Mouse (Mus musculus) stomach, embryonic 14.5 days (tissue): ENCODE measurements at regions not wholly inside any gene's neighbourhood (a gene's known extent, or its start where the extent isn't known, plus 50 kb on each side); places are given as distances from the start of the nearest gene placed in this dataset.

Experiments
- ATAC-seq: fragments of 200-750 bp; cut with Nextera tagmentation; 2 replicates; pipeline ENCODE4 v1.8.0; 2017; ENCODE audit warnings: low read depth, moderate TSS enrichment; ENCODE audit not compliant: insufficient number of reproducible peaks, insufficient read depth, low FRiP score
- H3K27ac ChIP-seq: fragments of 300-500 bp; sonication (generic); 2 replicates; pipeline ENCODE4 v1.5.1; 2014; ENCODE audit warnings: mild to moderate bottlenecking, low read length, moderate library complexity, mixed read lengths
- H3K27me3 ChIP-seq: fragments of 300-500 bp; sonication (generic); 2 replicates; pipeline ENCODE4 v1.6.1; 2014; ENCODE audit warnings: low read length, control low read depth, mixed read lengths; ENCODE audit not compliant: control insufficient read depth, insufficient read depth
- H3K36me3 ChIP-seq: fragments of 300-500 bp; sonication (generic); 2 replicates; pipeline ENCODE4 v1.6.1; 2014; ENCODE audit warnings: mild to moderate bottlenecking, control low read depth, low read length, moderate library complexity, mixed read lengths; ENCODE audit not compliant: control insufficient read depth, insufficient read depth
- H3K4me1 ChIP-seq: fragments of 300-500 bp; sonication (generic); 2 replicates; pipeline ENCODE4 v1.6.1; 2014; ENCODE audit warnings: low read length, control low read depth, mixed read lengths; ENCODE audit not compliant: control insufficient read depth, insufficient read depth
- H3K4me2 ChIP-seq: fragments of 300-500 bp; sonication (generic); replicated peaks from 2 replicates; pipeline ENCODE4 v1.6.1; 2014; ENCODE audit warnings: low read depth, low read length, control low read depth
- H3K4me3 ChIP-seq: fragments of 300-500 bp; sonication (generic); 2 replicates; pipeline ENCODE4 v1.5.1; 2014; ENCODE audit warnings: low read depth, low read length, control low read depth
- H3K9ac ChIP-seq: fragments of 300-500 bp; sonication (generic); replicated peaks from 2 replicates; pipeline ENCODE4 v1.6.1; 2014; ENCODE audit warnings: low read depth, mild to moderate bottlenecking, control low read depth, low read length, moderate library complexity, mixed read lengths
- H3K9me3 ChIP-seq: fragments of 300-500 bp; sonication (generic); 2 replicates; pipeline ENCODE4 v1.6.1; 2016; ENCODE audit warnings: low read depth, low read length, control low read depth; ENCODE audit not compliant: control insufficient read depth
- WGBS: fragments of 180-500 bp; shearing (Covaris S2); extraction: QIAGEN DNeasy Blood & Tissue Kit; methylation state at CpG from one replicate; pipeline ENCODE4 v1.1.7; 2014; 5-methylcytosine and 5-hydroxymethylcytosine counted together

- Histone ChIP-seq H3K4me3 (no peak overlapping the region), H3K9ac (no peak overlapping the region), H3K4me2 (no peak overlapping the region), H3K9me3 (no peaks in the 10 kb centered on the region), H3K36me3 (no peaks in the 10 kb centered on the region), H3K4me1 (no peaks in the 10 kb centered on the region), H3K27ac (no peak overlapping the region), H3K27me3 (no peaks in the 10 kb centered on the region)
- ATAC-seq, result no peak
- WGBS, result 60% methylated on average over 2 of the region's 2 CpGs
Observed at GRCm38 (mm10) chr13:30069397-30069796, 66.9 kb upstream of the Mboat1 start.

GRCm38 (mm10) chr13:30067581-30068375 is 68.5 kb upstream of the Mboat1 start:
- Histone ChIP-seq H3K4me1 (no peaks in the 10 kb centered on the region), H3K4me3 (no peak overlapping the region), H3K27me3 (no peaks in the 10 kb centered on the region), H3K9me3 (no peaks in the 10 kb centered on the region), H3K9ac (no peak overlapping the region), H3K27ac (no peak overlapping the region), H3K36me3 (no peaks in the 10 kb centered on the region), H3K4me2 (no peak overlapping the region)
- ATAC-seq, result no peak
- 45% methylated on average over 6 of the region's 6 CpGs for WGBS

- Histone ChIP-seq H3K9me3 (no peaks in the 10 kb centered on the region), H3K27ac (no peak overlapping the region), H3K9ac (no peak overlapping the region), H3K27me3 (no peaks in the 10 kb centered on the region), H3K4me2 (no peak overlapping the region), H3K36me3 (no peaks in the 10 kb centered on the region), H3K4me1 (no peaks in the 10 kb centered on the region), H3K4me3 (no peak overlapping the region)
- no peak for ATAC-seq
- WGBS, result 65% methylated on average over 8 of the region's 8 CpGs
Observed at GRCm38 (mm10) chr13:30065520-30065919, 70.8 kb upstream of the Mboat1 start.

- no peak overlapping the region for H3K4me2 ChIP-seq
- H3K9ac ChIP-seq, result no peak overlapping the region
- no peaks in the 10 kb centered on the region for H3K36me3 ChIP-seq
- H3K27me3 ChIP-seq, result no peaks in the 10 kb centered on the region
- no peak overlapping the region for H3K27ac ChIP-seq
- no peak overlapping the region for H3K4me3 ChIP-seq
- ATAC-seq, result no peak
- no peaks in the 10 kb centered on the region for H3K4me1 ChIP-seq
- 80% methylated on average over 3 of the region's 3 CpGs for WGBS
- no peaks in the 10 kb centered on the region for H3K9me3 ChIP-seq
Observed at GRCm38 (mm10) chr13:30063741-30064140, 72.5 kb upstream of the Mboat1 start.

GRCm38 (mm10) chr13:30062285-30062684 is 74.0 kb upstream of the Mboat1 start:
- H3K9me3 ChIP-seq, result no peaks in the 10 kb centered on the region
- no peak overlapping the region for H3K27ac ChIP-seq
- no peaks in the 10 kb centered on the region for H3K27me3 ChIP-seq
- H3K4me2 ChIP-seq, result no peak overlapping the region
- H3K36me3 ChIP-seq, result no peaks in the 10 kb centered on the region
- no peaks in the 10 kb centered on the region for H3K4me1 ChIP-seq
- no peak overlapping the region for H3K9ac ChIP-seq
- ATAC-seq, result no peak
- 65% methylated on average over 4 of the region's 4 CpGs for WGBS
- no peak overlapping the region for H3K4me3 ChIP-seq

- WGBS, result 79% methylated on average over 3 of the region's 3 CpGs
- H3K9me3 ChIP-seq, result no peaks in the 10 kb centered on the region
- peaks cover 6% of the 10 kb centered on the region; the same call in 1 of the 2 replicates for H3K4me1 ChIP-seq
- no peaks in the 10 kb centered on the region for H3K27me3 ChIP-seq
- H3K4me3 ChIP-seq, result no peak overlapping the region
- H3K36me3 ChIP-seq, result no peaks in the 10 kb centered on the region
- no peak overlapping the region for H3K4me2 ChIP-seq
- ATAC-seq, result no peak
- no peak overlapping the region for H3K27ac ChIP-seq
- H3K9ac ChIP-seq, result no peak overlapping the region
Observed at GRCm38 (mm10) chr13:30055141-30055645, 69.3 kb upstream of the E2f3 start.

GRCm38 (mm10) chr13:30051891-30052550 is 66.2 kb upstream of the E2f3 start:
- H3K36me3 ChIP-seq, result no peaks in the 10 kb centered on the region
- no peak for ATAC-seq
- H3K4me3 ChIP-seq, result no peak overlapping the region
- peaks cover 6% of the 10 kb centered on the region; the same call in 1 of the 2 replicates for H3K4me1 ChIP-seq
- H3K9ac ChIP-seq, result no peak overlapping the region
- H3K4me2 ChIP-seq, result no peak overlapping the region
- H3K27ac ChIP-seq, result no peak overlapping the region
- H3K27me3 ChIP-seq, result no peaks in the 10 kb centered on the region
- no peaks in the 10 kb centered on the region for H3K9me3 ChIP-seq
- WGBS, result 51% methylated on average over 16 of the region's 16 CpGs

GRCm38 (mm10) chr13:30050745-30051508 is 65.1 kb upstream of the E2f3 start:
- Histone ChIP-seq H3K4me1 (peaks cover 6% of the 10 kb centered on the region; the same call in 1 of the 2 replicates), H3K9me3 (no peaks in the 10 kb centered on the region), H3K27ac (no peak overlapping the region), H3K27me3 (no peaks in the 10 kb centered on the region), H3K4me2 (no peak overlapping the region), H3K4me3 (no peak overlapping the region), H3K9ac (no peak overlapping the region), H3K36me3 (no peaks in the 10 kb centered on the region)
- 69% methylated on average over 9 of the region's 9 CpGs for WGBS
- ATAC-seq, result no peak
